Mouse (Mus musculus) gastrocnemius, postnatal 10 days (tissue): ENCODE results near the gene Golga2. TPM values are rescaled to one million over a fixed set of nuclear protein-coding genes. Genes with fewer than 3 reads are reported as not detected.

Experiments used
- DNase-seq: peaks from one replicate; pipeline ENCODE4 v3.0.0; 2021; ENCODE audit warnings: mixed read lengths
- total RNA-seq, 2 experiments: library from RNA; stranded (reverse); gene quantifications; 2 replicates each; pipeline ENCODE4 v1.2.3; 2021

The Golga2 gene
- total RNA-seq, 2 experiments from 2014 or later, result 71.3 to 76.5 TPM

DNA sequence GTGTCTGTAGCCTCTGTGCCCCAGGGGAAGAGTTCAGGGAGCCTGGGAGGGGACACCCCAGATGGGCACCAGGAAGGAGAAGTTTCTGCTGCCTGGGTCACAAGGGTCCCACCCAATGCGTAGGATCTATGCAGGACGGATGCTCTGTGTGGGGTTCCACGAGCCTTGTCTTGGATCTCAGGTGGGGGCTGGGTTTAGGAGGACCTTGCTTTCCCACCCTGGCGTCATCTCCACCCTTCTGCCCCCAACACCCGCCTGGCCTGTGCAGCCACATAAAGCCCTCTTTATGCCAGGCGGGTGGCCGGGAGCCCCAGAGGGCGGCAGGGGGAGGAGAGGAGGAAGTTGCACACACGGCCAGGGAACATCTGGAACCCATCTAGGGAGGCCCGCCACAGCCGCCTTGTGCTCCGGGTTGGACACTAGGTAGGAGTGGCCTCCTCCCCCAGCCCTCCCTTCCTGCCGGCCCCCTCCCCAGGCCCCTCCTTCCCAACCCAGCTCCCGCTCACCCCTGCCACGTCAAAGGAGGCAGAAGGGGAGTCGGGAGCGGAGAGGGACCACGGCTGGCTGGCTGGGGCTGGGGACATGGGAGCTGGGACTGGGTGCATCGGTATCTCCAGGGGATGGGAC lies 30.7 kb downstream of the Golga2 start:
- DNase-seq, result peak; percentile 75

DNA sequence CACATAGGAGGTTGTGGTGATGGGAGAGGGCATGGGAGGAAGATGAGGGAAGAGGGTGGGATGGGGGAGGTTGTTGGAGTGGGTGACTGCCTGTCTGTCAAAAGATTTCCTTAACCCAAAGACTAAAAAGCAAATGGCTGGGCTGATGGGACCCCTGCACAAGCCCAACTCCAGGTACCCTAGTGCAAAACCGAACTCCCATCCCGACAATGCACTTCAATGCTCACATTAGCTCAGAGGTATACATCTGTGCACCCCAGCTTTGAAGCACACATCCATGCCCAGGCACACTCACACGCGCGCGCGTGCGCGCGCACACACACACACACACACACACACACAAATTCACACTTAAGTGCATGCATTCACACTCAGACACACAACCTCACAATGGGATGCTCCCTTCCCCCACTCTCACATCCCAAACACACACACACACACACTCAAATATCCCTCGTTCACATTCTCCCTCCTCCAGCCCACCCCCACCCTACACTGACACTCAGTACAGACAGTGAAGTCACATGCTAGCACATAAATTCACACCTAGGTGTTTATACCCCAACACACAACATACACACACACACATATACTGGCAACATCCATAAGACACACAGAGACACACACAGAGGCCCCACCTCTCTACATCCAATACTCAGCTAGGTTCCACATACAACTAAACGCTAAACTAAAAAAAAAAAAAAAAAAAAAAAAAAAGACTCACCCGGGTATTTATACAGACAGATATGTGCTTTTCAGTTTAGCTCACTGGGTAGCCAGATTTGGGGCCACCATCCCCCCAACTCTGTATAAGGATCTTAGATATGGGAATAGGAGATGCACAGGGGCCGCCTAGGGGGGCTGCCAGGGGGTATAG lies 31.8 kb downstream of the Golga2 start:
- DNase-seq, result no peak

DNA sequence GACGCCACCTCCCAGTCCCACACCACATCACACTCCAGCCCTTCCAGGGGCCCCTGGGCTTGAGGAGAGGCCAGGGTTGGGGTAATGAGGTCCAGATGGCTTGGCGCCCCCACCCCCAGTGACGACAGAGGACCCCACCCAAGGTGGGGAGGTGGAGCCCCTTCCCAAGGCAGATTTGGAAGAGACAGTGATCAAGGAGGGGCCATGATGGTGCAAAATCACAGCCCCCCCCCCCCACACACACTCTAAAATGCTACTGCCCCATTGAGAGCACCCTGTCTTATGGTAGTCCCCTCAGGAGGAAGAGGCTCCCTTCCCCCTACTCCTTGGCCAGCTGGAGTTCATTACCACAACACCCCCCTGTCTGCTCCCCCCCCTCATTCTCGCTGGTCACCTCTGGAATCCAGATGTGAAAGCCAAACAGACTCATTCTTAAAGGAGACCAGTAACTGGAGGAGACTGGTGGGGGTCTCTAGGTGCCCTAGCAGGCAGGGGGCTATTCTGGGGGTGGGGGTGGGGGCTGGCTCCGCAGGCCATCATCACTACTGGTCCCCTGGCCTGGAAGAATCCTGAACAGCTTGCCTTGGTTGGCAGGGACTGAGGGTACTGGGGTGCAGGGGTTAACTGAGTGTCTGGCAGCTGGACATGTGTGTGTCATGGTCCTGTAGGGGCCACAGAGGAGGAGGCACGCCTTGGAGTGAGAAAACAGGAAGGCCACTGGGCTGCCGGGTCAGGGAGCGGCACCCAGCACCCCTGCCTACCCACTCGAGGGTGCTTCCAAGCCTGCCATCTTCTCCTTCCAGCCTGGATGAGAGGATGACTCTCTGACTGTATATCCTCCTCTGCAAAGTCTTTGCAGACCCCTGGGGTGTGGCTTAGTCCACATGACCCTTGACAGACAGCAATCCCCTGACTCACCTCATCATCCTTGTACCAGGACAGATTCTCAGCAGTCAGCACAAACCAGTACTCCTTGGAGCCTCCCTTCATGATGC lies 32.7 kb downstream of the Golga2 start:
- DNase-seq, result peak; percentile 72

DNA sequence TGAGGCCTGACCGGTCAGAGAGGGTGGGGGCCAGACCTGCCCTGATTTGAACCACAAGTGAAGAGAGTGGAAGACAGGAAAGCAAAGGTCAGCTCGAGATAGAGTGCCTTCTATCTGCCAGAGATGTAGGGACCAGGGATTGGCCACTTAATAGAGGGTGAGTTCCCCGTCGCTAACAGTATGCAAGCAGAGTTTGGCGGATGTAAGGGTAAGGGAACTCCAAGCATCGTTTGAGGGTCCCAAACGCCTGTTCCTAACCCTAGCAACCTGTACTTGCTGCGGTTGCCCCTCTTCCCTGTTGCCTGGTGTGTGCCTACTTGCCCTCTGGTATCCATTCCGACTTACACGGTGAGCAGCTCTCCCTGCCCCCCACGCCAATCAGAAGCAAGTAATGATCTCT lies 33.5 kb downstream of the Golga2 start:
- no peak for DNase-seq

DNA sequence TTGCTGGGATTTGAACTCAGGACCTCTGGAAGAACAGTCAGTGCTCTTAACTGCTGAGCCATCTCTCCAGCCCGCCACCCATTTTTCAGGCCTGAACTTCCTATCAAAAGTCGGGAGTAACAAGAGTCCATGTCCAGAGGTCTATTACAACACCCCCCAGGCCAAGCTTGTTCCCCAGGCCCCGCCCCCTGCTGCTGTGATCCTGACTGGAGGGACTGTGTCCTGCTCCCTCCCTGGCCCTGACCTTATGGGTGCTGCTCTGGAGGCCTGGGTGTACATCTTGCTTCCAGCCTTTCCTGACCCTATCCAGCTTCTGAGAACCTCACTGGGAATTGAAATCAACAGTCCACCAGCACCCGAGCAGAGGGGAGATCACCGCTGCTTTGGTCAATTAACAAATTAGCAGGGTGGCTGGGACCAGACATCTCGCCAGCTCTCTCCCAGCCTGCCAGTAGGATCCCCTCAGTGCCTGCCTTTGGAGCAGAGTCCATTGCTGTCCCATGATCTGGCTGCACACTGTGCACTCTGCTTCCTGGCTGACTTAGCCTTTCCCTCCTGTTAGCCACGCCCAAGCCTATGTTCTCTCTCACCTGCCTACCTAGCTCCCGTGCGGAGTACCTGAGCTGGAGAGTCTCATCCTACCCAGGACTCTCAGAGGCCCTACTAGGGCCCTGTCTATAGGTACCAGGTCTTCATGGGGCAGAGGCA lies 34.6 kb downstream of the Golga2 start:
- no peak for DNase-seq

DNA sequence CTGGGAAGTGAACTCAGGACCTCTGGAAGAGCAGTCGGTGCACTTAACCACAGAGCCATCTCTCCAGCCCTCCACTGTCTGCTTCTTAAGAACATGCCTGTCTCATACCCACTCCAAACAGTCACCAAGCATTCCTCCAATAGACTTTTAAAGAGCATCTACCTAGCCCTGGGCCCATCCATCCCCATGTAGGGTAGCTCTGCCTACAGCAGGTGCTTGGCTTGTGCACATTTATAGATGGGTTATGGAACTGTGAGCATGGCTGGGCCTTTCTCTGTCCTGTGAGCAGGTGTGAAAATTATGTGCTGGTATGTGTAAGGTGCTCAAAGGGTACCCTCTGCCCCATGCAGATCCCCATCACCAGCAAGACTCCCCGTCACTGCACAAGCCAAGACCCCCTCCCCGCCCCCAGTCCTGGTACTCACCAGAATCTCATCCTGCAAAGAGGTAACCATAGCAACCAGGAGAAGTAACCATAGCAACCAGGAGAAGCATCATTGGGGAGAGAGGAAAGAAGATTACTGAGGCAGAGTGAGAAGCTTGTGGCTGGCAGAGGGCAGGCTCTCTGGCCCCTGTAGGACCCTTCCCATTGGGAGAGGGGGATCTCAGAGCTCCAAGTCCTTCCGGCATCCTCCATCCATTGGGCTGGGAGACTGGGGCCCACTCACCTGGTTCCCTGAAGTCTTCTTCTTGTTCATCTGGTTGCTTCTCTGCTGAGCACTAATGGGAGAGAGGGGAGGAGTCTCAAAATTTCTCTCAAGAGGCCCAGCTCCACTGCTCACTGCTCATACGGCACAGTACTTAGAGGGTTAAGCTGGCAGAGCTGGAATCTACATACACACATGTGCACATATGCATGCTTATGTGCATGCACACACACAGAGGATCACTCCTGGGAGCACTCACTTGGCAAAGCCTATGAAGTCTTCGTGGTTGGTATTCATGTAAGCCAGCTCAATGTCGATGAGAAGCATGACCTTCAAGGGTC lies 35.9 kb downstream of the Golga2 start:
- DNase-seq, result no peak

- DNase-seq, result no peak
Observed at GRCm38 (mm10) chr2:32324322-32324721, 37.1 kb downstream of the Golga2 start.

- DNase-seq, result no peak
Observed at GRCm38 (mm10) chr2:32325342-32325741, 38.2 kb downstream of the Golga2 start.

DNA sequence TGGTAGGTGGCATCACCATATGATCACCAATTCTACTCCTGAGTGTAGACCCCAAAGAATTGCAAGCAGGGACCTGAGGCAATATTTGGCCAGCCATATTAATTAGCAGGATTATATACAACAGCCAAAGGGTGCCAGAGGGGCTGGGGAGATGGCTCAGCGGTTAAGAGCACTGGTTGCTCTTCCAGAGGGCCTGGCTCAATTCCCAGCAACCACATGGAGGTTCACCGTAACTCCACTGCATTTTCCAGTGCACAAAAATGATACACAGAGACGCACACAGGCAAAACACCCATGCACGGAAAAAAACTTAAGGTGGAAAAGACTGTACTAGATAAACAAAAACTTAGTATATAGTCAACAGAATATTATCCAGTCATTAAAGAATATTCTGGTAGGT lies 40.0 kb downstream of the Golga2 start:
- DNase-seq, result no peak

GRCm38 (mm10) chr2:32328911-32329460 lies 41.8 kb downstream of the Golga2 start:
- no peak for DNase-seq

DNA sequence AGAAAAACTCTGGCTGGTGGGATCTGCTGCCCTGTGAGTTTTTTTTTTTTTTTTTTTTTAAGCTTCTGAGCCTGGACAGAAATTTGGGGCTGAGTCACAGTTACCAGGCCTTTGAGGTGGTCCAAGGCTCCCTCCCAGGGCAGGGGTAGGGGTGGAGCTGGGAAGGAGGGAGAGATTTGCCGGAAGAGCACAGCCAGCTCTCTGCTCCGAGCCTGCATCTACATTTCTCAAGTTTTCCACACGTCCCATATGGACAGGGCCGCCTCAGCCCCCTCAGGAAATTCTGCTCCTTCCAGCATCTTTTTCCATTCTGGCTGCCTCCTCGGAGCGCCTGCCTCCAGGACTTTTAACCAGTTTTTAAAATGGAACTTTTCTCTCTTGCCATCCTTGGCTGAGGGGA lies 42.3 kb downstream of the Golga2 start:
- DNase-seq, result no peak

- no peak for DNase-seq
Observed at GRCm38 (mm10) chr2:32332159-32332558, 45.0 kb downstream of the Golga2 start.

DNA sequence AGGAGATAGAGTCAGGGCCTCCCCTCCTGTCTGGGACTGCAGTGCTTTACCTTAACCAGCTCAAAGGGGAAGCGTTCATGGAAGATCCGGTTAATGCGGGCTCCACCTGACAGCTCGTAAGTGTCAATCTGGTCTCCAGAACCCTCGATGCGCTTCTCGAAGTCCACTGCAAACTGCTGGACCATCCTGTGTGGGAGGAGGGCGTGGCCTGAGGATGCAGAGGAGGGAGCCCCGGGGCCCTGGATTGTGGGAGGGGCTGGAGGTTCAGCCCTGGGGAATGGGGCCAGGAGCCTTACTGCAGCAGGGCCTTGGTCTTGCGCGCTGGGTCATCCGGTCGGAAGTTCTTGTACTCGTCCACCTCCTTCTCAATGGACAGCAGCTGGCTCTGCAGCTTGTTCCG lies 48.7 kb downstream of the Golga2 start:
- no peak for DNase-seq

DNA sequence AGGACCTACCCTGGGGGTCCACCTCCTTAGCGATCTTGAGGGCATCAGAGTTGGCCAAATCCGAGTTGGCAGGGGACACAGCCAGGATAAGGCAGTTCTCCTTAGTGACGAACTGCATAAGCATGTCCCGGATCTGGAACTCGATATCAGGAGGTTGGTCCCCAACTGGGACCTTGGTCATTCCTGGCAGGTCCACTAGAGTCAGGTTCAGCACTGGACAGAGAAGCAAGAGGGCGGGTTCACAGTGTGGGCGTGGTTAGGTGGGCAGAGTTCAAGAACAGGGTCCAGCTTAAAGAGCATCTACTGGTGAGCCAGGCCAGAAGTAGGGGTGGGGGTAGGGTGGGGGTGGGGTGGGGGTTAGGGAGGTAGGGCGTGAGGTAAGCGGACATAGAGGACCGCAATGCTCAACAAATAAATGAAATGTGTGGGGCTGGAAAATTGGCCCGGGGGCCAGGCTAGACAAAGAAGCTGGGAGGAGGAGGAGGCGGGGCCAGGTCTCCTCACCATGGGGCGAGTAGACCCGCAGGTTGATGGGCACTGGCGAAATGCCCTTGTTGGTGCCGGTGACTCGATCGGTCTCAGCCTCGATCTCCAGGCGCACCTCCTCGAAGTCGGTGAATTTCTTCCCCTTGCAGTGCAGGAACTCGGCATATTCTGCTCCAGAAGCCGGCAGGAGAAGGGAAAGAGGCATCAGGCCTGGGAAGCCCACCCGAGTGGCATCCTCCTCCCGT lies 52.9 kb downstream of the Golga2 start:
- no peak for DNase-seq

DNA sequence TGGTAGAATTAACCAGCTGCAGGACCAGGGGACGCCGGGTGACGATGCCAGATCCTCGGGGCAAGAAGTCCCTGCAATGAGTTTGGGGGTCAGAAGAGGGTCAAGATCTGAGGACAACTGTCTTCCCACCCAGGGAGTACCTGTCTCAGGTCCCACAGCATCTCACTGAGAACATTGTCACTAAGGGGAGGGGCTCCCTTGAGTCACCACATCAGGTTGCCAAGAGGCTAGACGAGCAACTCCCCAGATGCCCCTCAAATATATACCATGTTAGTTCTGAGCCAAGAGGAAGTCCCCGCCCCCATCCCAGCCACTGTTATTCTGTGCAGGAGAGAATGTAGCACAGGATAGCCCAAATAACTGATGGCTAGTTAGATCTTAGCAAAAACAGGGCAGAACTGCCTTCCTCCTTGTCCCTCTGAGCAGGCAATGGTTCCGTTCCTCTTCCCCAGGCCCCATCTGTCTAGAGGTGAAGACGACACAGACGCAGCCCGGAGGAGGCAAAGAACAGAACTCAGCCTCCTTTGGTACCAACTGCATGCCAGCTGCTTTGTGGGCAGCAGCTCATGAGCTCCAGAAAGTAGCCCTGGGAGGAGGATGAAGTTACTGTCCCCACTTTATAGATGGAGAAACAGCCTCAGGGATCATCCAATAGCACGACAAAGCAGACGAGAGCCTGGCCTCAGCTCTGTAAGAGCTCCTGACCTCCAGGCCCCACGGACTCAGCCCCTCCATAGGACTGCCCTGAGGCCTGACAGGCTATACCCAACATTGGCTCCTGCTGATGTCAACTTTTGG lies 53.9 kb downstream of the Golga2 start:
- no peak for DNase-seq

DNA sequence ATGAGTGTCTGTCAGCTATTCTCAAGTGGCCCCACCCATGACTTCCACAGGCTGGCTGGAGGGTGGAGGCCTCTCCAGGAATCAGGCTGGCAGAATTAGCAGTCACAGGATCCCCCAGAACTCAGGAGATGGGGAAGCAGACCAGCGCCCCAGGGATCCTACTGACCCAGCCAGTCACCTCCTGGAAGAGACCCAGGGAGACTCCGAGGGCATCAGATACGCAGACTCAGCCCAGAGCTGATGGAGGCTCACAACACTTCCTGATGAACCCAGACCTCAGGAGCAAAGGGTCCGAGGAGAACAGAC lies 54.4 kb downstream of the Golga2 start:
- DNase-seq, result no peak

DNA sequence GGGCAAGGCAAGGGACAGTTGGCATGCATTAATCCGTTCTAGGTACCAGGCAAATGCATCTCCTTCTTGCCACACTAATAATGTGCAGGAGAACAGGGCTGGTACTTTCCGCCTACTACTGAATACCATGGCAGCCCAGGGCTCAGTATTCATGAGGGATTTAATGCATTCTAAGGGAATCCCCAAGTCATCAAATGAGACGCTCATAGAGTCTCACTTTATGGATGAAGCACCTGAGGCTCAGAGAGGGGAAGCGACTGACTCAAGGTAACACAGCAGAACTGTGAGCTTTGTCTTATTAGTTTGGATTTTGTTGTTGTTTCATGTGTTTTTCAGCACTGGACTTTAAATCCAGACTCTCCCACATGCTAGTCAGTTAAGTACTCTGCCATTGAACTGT lies 54.9 kb downstream of the Golga2 start:
- DNase-seq, result no peak

GRCm38 (mm10) chr2:32342539-32343350 lies 55.6 kb downstream of the Golga2 start:
- no peak for DNase-seq
